Mouse (Mus musculus) retina, postnatal 1 day (tissue): ENCODE results near the gene Usp54.
A peak's percentile ranks its signal among the peaks of the same experiment; 100 is the strongest.
"Not testable (repeated sequence)": the region's sequence is repeated elsewhere in the genome, so short reads cannot be mapped to it uniquely, and the experiment has no call there.

Experiments
- DNase-seq: peaks from one replicate; pipeline ENCODE4 v3.0.0-alpha.2; 2012

Usp54 gene

GRCm38 (mm10) chr14:20654690-20655421 is 14.0 kb upstream of the Usp54 start:
- DNase-seq = no peak

- DNase-seq = no peak
These were observed 10.9 kb upstream of the Usp54 start for GRCm38 (mm10) chr14:20651722-20652256.

GRCm38 (mm10) chr14:20651000-20651399 is 10.1 kb upstream of the Usp54 start:
- DNase-seq = no peak

- DNase-seq = no peak
These were observed 5.5 kb upstream of the Usp54 start for GRCm38 (mm10) chr14:20646381-20646780.

- no peak for DNase-seq
These were observed 4.7 kb upstream of the Usp54 start for GRCm38 (mm10) chr14:20645547-20645946.

GRCm38 (mm10) chr14:20641438-20641875 is 594 bp upstream of the Usp54 start:
- no peak for DNase-seq

GRCm38 (mm10) chr14:20639918-20640619 is 794 bp downstream of the Usp54 start:
- DNase-seq = peak; percentile 34

GRCm38 (mm10) chr14:20638702-20639101 is 2.2 kb downstream of the Usp54 start:
- DNase-seq = no peak

GRCm38 (mm10) chr14:20637818-20638574 is 2.9 kb downstream of the Usp54 start:
- no peak for DNase-seq

- DNase-seq = not testable (repeated sequence)
These were observed 3.9 kb downstream of the Usp54 start for GRCm38 (mm10) chr14:20636968-20637367.

- no peak for DNase-seq
These were observed 5.3 kb downstream of the Usp54 start for GRCm38 (mm10) chr14:20635546-20635945.

- no peak for DNase-seq
These were observed 9.6 kb downstream of the Usp54 start for GRCm38 (mm10) chr14:20631253-20631652.

GRCm38 (mm10) chr14:20626971-20627370 is 13.9 kb downstream of the Usp54 start:
- DNase-seq = peak; percentile 10

GRCm38 (mm10) chr14:20626447-20626846 is 14.4 kb downstream of the Usp54 start:
- no peak for DNase-seq

- no peak for DNase-seq
These were observed 18.0 kb downstream of the Usp54 start for GRCm38 (mm10) chr14:20622907-20623306.

- DNase-seq = no peak
These were observed 18.5 kb downstream of the Usp54 start for GRCm38 (mm10) chr14:20622412-20622811.

GRCm38 (mm10) chr14:20621903-20622302 is 19.0 kb downstream of the Usp54 start:
- DNase-seq = no peak

- DNase-seq = no peak
These were observed 21.7 kb downstream of the Usp54 start for GRCm38 (mm10) chr14:20619131-20619530.

GRCm38 (mm10) chr14:20618211-20618610 is 22.7 kb downstream of the Usp54 start:
- DNase-seq = no peak

GRCm38 (mm10) chr14:20616421-20616820 is 24.4 kb downstream of the Usp54 start:
- no peak for DNase-seq

GRCm38 (mm10) chr14:20615075-20615474 is 25.8 kb downstream of the Usp54 start:
- DNase-seq = no peak

GRCm38 (mm10) chr14:20612820-20613219 is 28.0 kb downstream of the Usp54 start:
- DNase-seq = no peak

GRCm38 (mm10) chr14:20610146-20610545 is 30.7 kb downstream of the Usp54 start:
- DNase-seq = no peak
